Mouse (Mus musculus): ENCODE measurements around the gene Ccdc24. TPM values are rescaled to one million over a fixed set of nuclear protein-coding genes. Genes with fewer than 3 reads are reported as not detected.
A peak's percentile ranks its signal among the peaks of the same experiment; 100 is the strongest.

Ccdc24 gene
- total and polyA plus RNA-seq, 3 experiments = not detected

GRCm38 (mm10) chr4:117830124-117830551 is 42.2 kb downstream of the Ccdc24 start:
- peak overlapping the region; percentile 65; the same call in 1 of the 2 replicates for H3K4me3 ChIP-seq (ENCODE audit: low read depth, low read length)

GRCm38 (mm10) chr4:117829260-117830123 is 42.9 kb downstream of the Ccdc24 start:
- no peak for TF ChIP-seq GATA2 (IDR thresholded peaks at IDR 0.05; ENCODE audit: borderline replicate concordance, low read depth, low read length)
- peak; percentile 80 for TF ChIP-seq CTCF (IDR thresholded peaks at IDR 0.05; ENCODE audit: low read depth, low read length)
- H3K4me3 ChIP-seq (ENCODE audit: low read depth, low read length) = peak overlapping the region; percentile 65; the same call in 1 of the 2 replicates
- no peak for ATAC-seq (ENCODE audit: extremely low read depth, insufficient number of reproducible peaks, low FRiP score, poor library complexity, severe bottlenecking)
- peaks cover 58% of the 10 kb centered on the region for H3K4me1 ChIP-seq (ENCODE audit: insufficient read depth, low read depth, low read length)
- peaks cover 48% of the 10 kb centered on the region for H3K27me3 ChIP-seq (ENCODE audit: insufficient read depth, low read length)
- DNase-seq (ENCODE audit: low spot score) = no peak
- H3K9me3 ChIP-seq (replicated peaks) = no peaks in the 10 kb centered on the region
- H3K36me3 ChIP-seq (replicated peaks) = no peaks in the 10 kb centered on the region

More at GRCm38 (mm10) chr4:117830124-117830551, 42.2 kb downstream of the Ccdc24 start:
- ATAC-seq (ENCODE audit: extremely low read depth, insufficient number of reproducible peaks, low FRiP score, poor library complexity, severe bottlenecking) = peak; percentile 89
- Histone ChIP-seq H3K4me1 (ENCODE audit: insufficient read depth, low read depth, low read length) (peaks cover 65% of the 10 kb centered on the region), H3K27me3 (ENCODE audit: insufficient read depth, low read length) (peaks cover 45% of the 10 kb centered on the region), H3K9me3 (replicated peaks) (no peaks in the 10 kb centered on the region), H3K36me3 (replicated peaks) (no peaks in the 10 kb centered on the region)
- TF ChIP-seq TAL1 (conservative IDR thresholded peaks at IDR 0.05; ENCODE audit: low read depth, low read length) = peak; percentile 91
- TF ChIP-seq GATA1 (IDR thresholded peaks at IDR 0.05; ENCODE audit: borderline replicate concordance, low read length) = no peak
- peak; percentile 97 for DNase-seq (ENCODE audit: low spot score)

- ATAC-seq (ENCODE audit: extremely low read depth, insufficient number of reproducible peaks, low FRiP score, poor library complexity, severe bottlenecking) = no peak
- no peak for DNase-seq (ENCODE audit: low spot score)
- peaks cover 52% of the 10 kb centered on the region for H3K27me3 ChIP-seq (ENCODE audit: insufficient read depth, low read length)
Measured at GRCm38 (mm10) chr4:117828572-117829145, 43.7 kb downstream of the Ccdc24 start.

GRCm38 (mm10) chr4:117818032-117818431 is 54.3 kb downstream of the Ccdc24 start:
- ATAC-seq (ENCODE audit: extremely low read depth, insufficient number of reproducible peaks, low FRiP score, poor library complexity, severe bottlenecking) = no peak
- H3K4me3 ChIP-seq (ENCODE audit: low read depth, low read length) = no peak overlapping the region
- DNase-seq (ENCODE audit: low spot score) = no peak
- H3K27me3 ChIP-seq (ENCODE audit: insufficient read depth, low read length) = peaks cover 49% of the 10 kb centered on the region
- TF ChIP-seq GATA2 (IDR thresholded peaks at IDR 0.05; ENCODE audit: borderline replicate concordance, low read depth, low read length) = no peak
- TF ChIP-seq GATA1 (IDR thresholded peaks at IDR 0.05; ENCODE audit: borderline replicate concordance, low read length) = no peak
- TF ChIP-seq CTCF (IDR thresholded peaks at IDR 0.05; ENCODE audit: low read depth, low read length) = no peak
- H3K36me3 ChIP-seq (replicated peaks) = no peaks in the 10 kb centered on the region
- H3K4me1 ChIP-seq (ENCODE audit: insufficient read depth, low read depth, low read length) = peaks cover 8% of the 10 kb centered on the region; the same call in 1 of the 2 replicates
- peaks cover 20% of the 10 kb centered on the region for H3K9me3 ChIP-seq (replicated peaks)

More at GRCm38 (mm10) chr4:117828572-117829145, 43.7 kb downstream of the Ccdc24 start:
- TF ChIP-seq GATA2 (IDR thresholded peaks at IDR 0.05; ENCODE audit: borderline replicate concordance, low read depth, low read length) (no peak), TAL1 (conservative IDR thresholded peaks at IDR 0.05; ENCODE audit: low read depth, low read length) (no peak), POLR2AphosphoS5 (IDR thresholded peaks at IDR 0.05; ENCODE audit: insufficient replicate concordance, low read depth, low read length) (no peak), CTCF (IDR thresholded peaks at IDR 0.05; ENCODE audit: low read depth, low read length) (no peak), GATA1 (IDR thresholded peaks at IDR 0.05; ENCODE audit: borderline replicate concordance, low read length) (no peak)
- H3K9me3 ChIP-seq (replicated peaks) = no peaks in the 10 kb centered on the region
- no peaks in the 10 kb centered on the region for H3K36me3 ChIP-seq (replicated peaks)
- peaks cover 50% of the 10 kb centered on the region for H3K4me1 ChIP-seq (ENCODE audit: insufficient read depth, low read depth, low read length)
- no peak overlapping the region for H3K4me3 ChIP-seq (ENCODE audit: low read depth, low read length)

- peaks cover 20% of the 10 kb centered on the region for H3K9me3 ChIP-seq (replicated peaks)
- ATAC-seq (ENCODE audit: extremely low read depth, insufficient number of reproducible peaks, low FRiP score, poor library complexity, severe bottlenecking) = no peak
- H3K4me1 ChIP-seq (ENCODE audit: insufficient read depth, low read depth, low read length) = peaks cover 10% of the 10 kb centered on the region
- no peaks in the 10 kb centered on the region for H3K36me3 ChIP-seq (replicated peaks)
- no peak for DNase-seq (ENCODE audit: low spot score)
- H3K4me3 ChIP-seq (ENCODE audit: low read depth, low read length) = no peak overlapping the region
- H3K27me3 ChIP-seq (ENCODE audit: insufficient read depth, low read length) = peaks cover 46% of the 10 kb centered on the region
- TF ChIP-seq GATA2 (IDR thresholded peaks at IDR 0.05; ENCODE audit: borderline replicate concordance, low read depth, low read length) (no peak), POLR2AphosphoS5 (IDR thresholded peaks at IDR 0.05; ENCODE audit: insufficient replicate concordance, low read depth, low read length) (no peak), GATA1 (IDR thresholded peaks at IDR 0.05; ENCODE audit: borderline replicate concordance, low read length) (no peak), TAL1 (conservative IDR thresholded peaks at IDR 0.05; ENCODE audit: low read depth, low read length) (no peak), CTCF (IDR thresholded peaks at IDR 0.05; ENCODE audit: low read depth, low read length) (no peak)
Measured at GRCm38 (mm10) chr4:117816776-117817175, 55.6 kb downstream of the Ccdc24 start.

Other genes with a start within 250 kb of the Ccdc24 start
- 27.6 and 29.9 TPM in 2 replicates for gene Dmap1, start 190.3 kb downstream of the Ccdc24 start, total RNA-seq (2014; fragmentation: Nextera tagmentation)
- 28.8 and 33.7 TPM in 2 replicates for gene Dmap1, start 190.3 kb downstream of the Ccdc24 start, total RNA-seq (2017)
- gene Dmap1, start 190.3 kb downstream of the Ccdc24 start, polyA plus RNA-seq (2012) = 30.0 and 42.5 TPM in 2 replicates
- gene Gm12845, start 148.1 kb downstream of the Ccdc24 start, total RNA-seq (2014; fragmentation: Nextera tagmentation) = not detected in 2 replicates
- gene Gm12845, start 148.1 kb downstream of the Ccdc24 start, total RNA-seq (2017) = 0.11 TPM in 1 of 2 replicates, not detected in the other
- not detected in 2 replicates for gene Gm12845, start 148.1 kb downstream of the Ccdc24 start, polyA plus RNA-seq (2012)
- not detected in 2 replicates for gene Klf17, start 106.9 kb downstream of the Ccdc24 start, total RNA-seq (2014; fragmentation: Nextera tagmentation)
- gene Klf17, start 106.9 kb downstream of the Ccdc24 start, total RNA-seq (2017) = 0.12 TPM in 1 of 2 replicates, not detected in the other
- gene Klf17, start 106.9 kb downstream of the Ccdc24 start, polyA plus RNA-seq (2012) = not detected in 2 replicates
- gene Slc6a9, start 38.1 kb downstream of the Ccdc24 start, total RNA-seq (2014; fragmentation: Nextera tagmentation) = 3.3 and 34.8 TPM in 2 replicates
- gene Slc6a9, start 38.1 kb downstream of the Ccdc24 start, total RNA-seq (2017) = 0.70 and 1.3 TPM in 2 replicates
- 4.4 and 4.6 TPM in 2 replicates for gene Slc6a9, start 38.1 kb downstream of the Ccdc24 start, polyA plus RNA-seq (2012)
- not detected in 2 replicates for gene B4galt2, start 10.9 kb upstream of the Ccdc24 start, total RNA-seq (2014; fragmentation: Nextera tagmentation)
- gene B4galt2, start 10.9 kb upstream of the Ccdc24 start, total RNA-seq (2017) = 0.06 and 0.33 TPM in 2 replicates
- gene B4galt2, start 10.9 kb upstream of the Ccdc24 start, polyA plus RNA-seq (2012) = 0.11 and 0.63 TPM in 2 replicates
- 247 and 294 TPM in 2 replicates for gene Atp6v0b, start 14.8 kb upstream of the Ccdc24 start, total RNA-seq (2014; fragmentation: Nextera tagmentation)
- gene Atp6v0b, start 14.8 kb upstream of the Ccdc24 start, total RNA-seq (2017) = 219 and 225 TPM in 2 replicates
- gene Atp6v0b, start 14.8 kb upstream of the Ccdc24 start, polyA plus RNA-seq (2012) = 181 and 297 TPM in 2 replicates
- 8.4 and 10.0 TPM in 2 replicates for gene Dph2, start 19.5 kb upstream of the Ccdc24 start, total RNA-seq (2014; fragmentation: Nextera tagmentation)
- gene Dph2, start 19.5 kb upstream of the Ccdc24 start, total RNA-seq (2017) = 11.3 and 12.4 TPM in 2 replicates
- 18.8 and 19.4 TPM in 2 replicates for gene Dph2, start 19.5 kb upstream of the Ccdc24 start, polyA plus RNA-seq (2012)
- gene Ipo13, start 42.4 kb upstream of the Ccdc24 start, total RNA-seq (2014; fragmentation: Nextera tagmentation) = 17.9 and 25.1 TPM in 2 replicates
- gene Ipo13, start 42.4 kb upstream of the Ccdc24 start, total RNA-seq (2017) = 7.5 and 8.9 TPM in 2 replicates
- 14.3 and 18.8 TPM in 2 replicates for gene Ipo13, start 42.4 kb upstream of the Ccdc24 start, polyA plus RNA-seq (2012)
- gene Artn, start 57.2 kb upstream of the Ccdc24 start, total RNA-seq (2014; fragmentation: Nextera tagmentation) = not detected in 2 replicates
- 0.11 TPM in 1 of 2 replicates, not detected in the other for gene Artn, start 57.2 kb upstream of the Ccdc24 start, total RNA-seq (2017)
- not detected in 2 replicates for gene Artn, start 57.2 kb upstream of the Ccdc24 start, polyA plus RNA-seq (2012)